Mouse (Mus musculus): Measurements from ENCODE around the gene Nxph1. TPM values are rescaled to one million over a fixed set of nuclear protein-coding genes. Genes with fewer than 3 reads are reported as not detected.
A peak's percentile ranks its signal among the peaks of the same experiment; 100 is the strongest.

Nxph1 gene
- polyA plus RNA-seq, 1 experiment from 2014 or later, result 0.12 TPM

- DNase-seq (ENCODE audit: low spot score) (no peak), ATAC-seq (ENCODE audit: insufficient number of reproducible peaks, low FRiP score, low TSS enrichment, low read depth) (no peak)
- Histone ChIP-seq H3K36me3 (ENCODE audit: control insufficient read depth, insufficient read depth, low read length) (no peaks in the 10 kb centered on the region), H3K27ac (replicated peaks; ENCODE audit: low read depth, low read length) (no peak overlapping the region), H3K9ac (ENCODE audit: low read length) (no peak overlapping the region), H3K4me3 (ENCODE audit: low read depth, low read length) (no peak overlapping the region), H3K9me3 (ENCODE audit: control insufficient read depth, low read length) (no peaks in the 10 kb centered on the region), H3K27me3 (ENCODE audit: control insufficient read depth, insufficient read depth, low read length) (no peaks in the 10 kb centered on the region), H3K4me1 (ENCODE audit: control insufficient read depth, insufficient read depth, low read length) (0 out of 2 replicates have a peak, but pooled peaks cover 2% of the 10 kb centered on the region), H3K4me2 (ENCODE audit: low read depth, severe bottlenecking) (no peak overlapping the region)
- 76% methylated on average over 3 of the region's 3 CpGs for WGBS
Observed at GRCm38 (mm10) chr6:9066435-9066834, 118.2 kb downstream of the Nxph1 start.

- WGBS, result 38% methylated on average over 7 of the region's 7 CpGs
- Histone ChIP-seq H3K36me3 (ENCODE audit: control insufficient read depth, insufficient read depth, low read length) (no peaks in the 10 kb centered on the region), H3K27me3 (ENCODE audit: control insufficient read depth, insufficient read depth, low read length) (no peaks in the 10 kb centered on the region), H3K4me3 (ENCODE audit: low read depth, low read length) (no peak overlapping the region), H3K9me3 (ENCODE audit: control insufficient read depth, low read length) (no peaks in the 10 kb centered on the region), H3K9ac (ENCODE audit: low read length) (no peak overlapping the region), H3K4me2 (ENCODE audit: low read depth, severe bottlenecking) (no peak overlapping the region), H3K27ac (replicated peaks; ENCODE audit: low read depth, low read length) (no peak overlapping the region), H3K4me1 (ENCODE audit: control insufficient read depth, insufficient read depth, low read length) (0 out of 2 replicates have a peak, but pooled peaks cover 2% of the 10 kb centered on the region)
- DNase-seq (ENCODE audit: low spot score) (no peak), ATAC-seq (ENCODE audit: insufficient number of reproducible peaks, low FRiP score, low TSS enrichment, low read depth) (0 out of 2 replicates have a peak, but pooled peaks have one; percentile 21)
Observed at GRCm38 (mm10) chr6:9069913-9070312, 121.7 kb downstream of the Nxph1 start.

DNA sequence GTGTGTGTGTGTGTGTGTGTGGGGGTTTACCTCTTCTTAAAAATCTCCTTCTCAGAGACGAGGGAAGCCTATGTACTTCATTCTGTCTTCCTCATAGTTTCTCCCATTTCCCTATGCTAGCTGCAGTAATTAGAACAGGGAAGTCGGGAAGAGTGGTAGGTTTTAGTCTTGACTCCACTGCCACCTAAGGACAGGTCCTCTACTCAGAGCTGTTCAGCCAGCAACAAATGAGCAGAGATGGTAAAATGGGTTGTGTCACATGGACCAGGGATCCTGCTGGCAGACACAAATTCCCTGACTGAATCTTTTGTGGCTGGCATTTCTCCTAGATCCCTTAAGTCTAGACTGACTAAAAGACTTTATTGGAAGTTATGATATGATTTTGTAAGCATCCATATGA is 128.2 kb downstream of the Nxph1 start:
- WGBS, result 52% methylated on average over 2 of the region's 2 CpGs
- H3K9ac ChIP-seq (ENCODE audit: low read length), result no peak overlapping the region
- H3K4me1 ChIP-seq (ENCODE audit: control insufficient read depth, insufficient read depth, low read length), result no peaks in the 10 kb centered on the region
- no peak overlapping the region for H3K4me2 ChIP-seq (ENCODE audit: low read depth, severe bottlenecking)
- no peaks in the 10 kb centered on the region for H3K36me3 ChIP-seq (ENCODE audit: control insufficient read depth, insufficient read depth, low read length)
- no peaks in the 10 kb centered on the region for H3K27me3 ChIP-seq (ENCODE audit: control insufficient read depth, insufficient read depth, low read length)
- no peak overlapping the region for H3K27ac ChIP-seq (replicated peaks; ENCODE audit: low read depth, low read length)
- no peaks in the 10 kb centered on the region for H3K9me3 ChIP-seq (ENCODE audit: control insufficient read depth, low read length)
- H3K4me3 ChIP-seq (ENCODE audit: low read depth, low read length), result no peak overlapping the region
- no peak for ATAC-seq (ENCODE audit: insufficient number of reproducible peaks, low FRiP score, low TSS enrichment, low read depth)
- no peak for DNase-seq (ENCODE audit: low spot score)

DNA sequence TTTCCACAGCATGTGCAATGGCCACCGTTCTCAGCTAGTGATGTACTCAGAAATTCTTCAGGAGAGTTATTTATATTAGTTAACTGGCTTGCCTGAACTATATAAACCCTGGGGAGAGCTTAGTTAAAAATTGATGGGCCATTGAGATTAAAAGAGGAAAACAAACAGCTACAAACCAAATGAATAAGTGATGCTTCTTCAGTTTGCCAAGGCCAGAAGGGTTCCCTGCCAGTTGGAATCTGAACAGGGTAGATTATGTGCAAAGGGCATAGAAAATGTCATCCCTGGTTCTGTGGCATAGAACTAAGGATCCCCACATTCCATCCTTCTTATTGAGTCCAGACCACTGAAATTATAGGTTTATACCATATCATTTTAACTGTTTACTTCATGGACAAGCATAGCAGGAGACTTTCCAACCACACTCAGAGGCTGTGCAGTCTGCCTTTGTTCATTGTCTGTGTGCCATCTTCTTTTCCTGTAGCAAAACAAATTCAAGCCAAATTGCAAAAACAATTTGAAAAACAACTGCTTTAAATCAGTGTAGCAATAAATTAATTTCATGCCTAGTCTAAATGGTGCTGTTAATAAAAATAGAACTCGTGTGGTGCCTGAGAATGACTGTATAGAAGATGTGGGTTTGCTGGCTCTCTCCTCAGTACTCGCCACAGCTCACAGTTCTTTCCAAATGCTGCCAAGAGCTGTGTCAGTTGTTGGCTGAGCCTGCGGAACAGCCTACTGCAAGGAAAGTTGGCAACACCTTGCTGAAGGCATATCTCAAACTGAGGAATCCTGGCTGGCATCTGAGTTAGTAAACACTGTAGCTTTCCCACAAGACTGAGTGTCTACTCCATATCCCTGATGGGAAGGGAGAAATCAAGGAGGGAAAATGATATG is 129.8 kb downstream of the Nxph1 start:
- H3K27ac ChIP-seq (replicated peaks; ENCODE audit: low read depth, low read length), result no peak overlapping the region
- no peak overlapping the region for H3K4me3 ChIP-seq (ENCODE audit: low read depth, low read length)
- no peaks in the 10 kb centered on the region for H3K27me3 ChIP-seq (ENCODE audit: control insufficient read depth, insufficient read depth, low read length)
- no peaks in the 10 kb centered on the region for H3K4me1 ChIP-seq (ENCODE audit: control insufficient read depth, insufficient read depth, low read length)
- H3K36me3 ChIP-seq (ENCODE audit: control insufficient read depth, insufficient read depth, low read length), result no peaks in the 10 kb centered on the region
- H3K4me2 ChIP-seq (ENCODE audit: low read depth, severe bottlenecking), result no peak overlapping the region
- H3K9me3 ChIP-seq (ENCODE audit: control insufficient read depth, low read length), result no peaks in the 10 kb centered on the region
- no peak for ATAC-seq (ENCODE audit: insufficient number of reproducible peaks, low FRiP score, low TSS enrichment, low read depth)
- WGBS, result 72% methylated on average over 4 of the region's 4 CpGs
- no peak overlapping the region for H3K9ac ChIP-seq (ENCODE audit: low read length)
- no peak for DNase-seq (ENCODE audit: low spot score)

DNA sequence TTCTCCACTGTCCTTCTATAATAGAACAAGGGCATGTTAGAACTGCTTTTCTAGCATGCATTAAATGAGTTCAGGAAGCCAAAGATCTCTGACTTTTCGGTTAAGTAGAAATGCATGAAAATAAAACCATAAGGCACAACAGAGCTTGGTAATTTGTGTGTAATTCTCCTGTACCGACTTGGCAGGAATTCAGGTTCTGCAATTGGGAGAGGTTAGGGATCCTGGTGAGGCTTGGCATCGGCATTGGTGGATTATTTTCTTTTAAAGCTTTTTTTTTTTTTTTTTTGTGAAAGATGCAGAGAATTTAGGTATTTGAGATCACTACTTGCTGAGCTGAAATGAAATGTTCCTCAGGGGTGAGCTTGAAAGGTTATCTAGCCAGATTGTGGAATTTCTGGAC is 135.6 kb downstream of the Nxph1 start:
- no peak overlapping the region for H3K9ac ChIP-seq (ENCODE audit: low read length)
- no peaks in the 10 kb centered on the region for H3K36me3 ChIP-seq (ENCODE audit: control insufficient read depth, insufficient read depth, low read length)
- DNase-seq (ENCODE audit: low spot score) (no peak), ATAC-seq (ENCODE audit: insufficient number of reproducible peaks, low FRiP score, low TSS enrichment, low read depth) (no peak)
- H3K4me2 ChIP-seq (ENCODE audit: low read depth, severe bottlenecking), result no peak overlapping the region
- WGBS, result 76% methylated on average over 3 of the region's 3 CpGs
- no peaks in the 10 kb centered on the region for H3K4me1 ChIP-seq (ENCODE audit: control insufficient read depth, insufficient read depth, low read length)
- no peak overlapping the region for H3K27ac ChIP-seq (replicated peaks; ENCODE audit: low read depth, low read length)
- H3K4me3 ChIP-seq (ENCODE audit: low read depth, low read length), result no peak overlapping the region
- H3K27me3 ChIP-seq (ENCODE audit: control insufficient read depth, insufficient read depth, low read length), result no peaks in the 10 kb centered on the region
- H3K9me3 ChIP-seq (ENCODE audit: control insufficient read depth, low read length), result no peaks in the 10 kb centered on the region

- WGBS, result 89% methylated on average over 2 of the region's 2 CpGs
- H3K9ac ChIP-seq (ENCODE audit: low read length), result no peak overlapping the region
- H3K36me3 ChIP-seq (ENCODE audit: control insufficient read depth, insufficient read depth, low read length), result no peaks in the 10 kb centered on the region
- no peak for DNase-seq (ENCODE audit: low spot score)
- no peak overlapping the region for H3K4me2 ChIP-seq (ENCODE audit: low read depth, severe bottlenecking)
- H3K27ac ChIP-seq (replicated peaks; ENCODE audit: low read depth, low read length), result no peak overlapping the region
- no peaks in the 10 kb centered on the region; the same call in 1 of the 2 replicates for H3K9me3 ChIP-seq (ENCODE audit: control insufficient read depth, low read length)
- no peak for ATAC-seq (ENCODE audit: insufficient number of reproducible peaks, low FRiP score, low TSS enrichment, low read depth)
- no peaks in the 10 kb centered on the region for H3K4me1 ChIP-seq (ENCODE audit: control insufficient read depth, insufficient read depth, low read length)
- H3K4me3 ChIP-seq (ENCODE audit: low read depth, low read length), result no peak overlapping the region
- H3K27me3 ChIP-seq (ENCODE audit: control insufficient read depth, insufficient read depth, low read length), result no peaks in the 10 kb centered on the region
Observed at GRCm38 (mm10) chr6:9097345-9097744, 149.1 kb downstream of the Nxph1 start.

DNA sequence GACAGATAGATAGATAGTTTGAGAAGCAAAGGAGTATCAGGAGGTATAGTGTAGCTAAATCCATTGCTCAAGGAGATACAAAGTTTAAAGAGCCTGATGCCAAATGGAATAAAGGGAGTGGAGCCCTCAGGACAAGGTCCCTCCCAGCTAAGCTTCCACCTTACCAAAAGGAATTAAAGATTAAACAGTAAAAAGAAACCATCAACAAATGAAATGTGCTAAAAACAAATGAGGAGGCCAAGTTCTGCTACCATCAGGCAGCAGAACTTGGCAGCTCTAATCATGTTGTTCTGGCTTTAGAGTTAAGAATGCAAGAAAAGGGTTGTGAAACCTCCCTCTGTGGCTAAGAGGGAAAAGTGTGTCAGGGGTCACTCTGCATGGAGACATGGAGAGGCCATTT is 159.1 kb downstream of the Nxph1 start:
- Histone ChIP-seq H3K36me3 (ENCODE audit: control insufficient read depth, insufficient read depth, low read length) (no peaks in the 10 kb centered on the region), H3K27ac (replicated peaks; ENCODE audit: low read depth, low read length) (no peak overlapping the region), H3K27me3 (ENCODE audit: control insufficient read depth, insufficient read depth, low read length) (no peaks in the 10 kb centered on the region), H3K9me3 (ENCODE audit: control insufficient read depth, low read length) (no peaks in the 10 kb centered on the region), H3K4me1 (ENCODE audit: control insufficient read depth, insufficient read depth, low read length) (no peaks in the 10 kb centered on the region), H3K4me2 (ENCODE audit: low read depth, severe bottlenecking) (no peak overlapping the region), H3K9ac (ENCODE audit: low read length) (no peak overlapping the region), H3K4me3 (ENCODE audit: low read depth, low read length) (no peak overlapping the region)
- ATAC-seq (ENCODE audit: insufficient number of reproducible peaks, low FRiP score, low TSS enrichment, low read depth) (no peak), DNase-seq (ENCODE audit: low spot score) (no peak)

- Histone ChIP-seq H3K27me3 (ENCODE audit: control insufficient read depth, insufficient read depth, low read length) (no peaks in the 10 kb centered on the region), H3K36me3 (ENCODE audit: control insufficient read depth, insufficient read depth, low read length) (no peaks in the 10 kb centered on the region), H3K4me1 (ENCODE audit: control insufficient read depth, insufficient read depth, low read length) (no peaks in the 10 kb centered on the region), H3K27ac (replicated peaks; ENCODE audit: low read depth, low read length) (no peak overlapping the region), H3K9ac (ENCODE audit: low read length) (no peak overlapping the region), H3K4me3 (ENCODE audit: low read depth, low read length) (no peak overlapping the region), H3K9me3 (ENCODE audit: control insufficient read depth, low read length) (no peaks in the 10 kb centered on the region), H3K4me2 (ENCODE audit: low read depth, severe bottlenecking) (no peak overlapping the region)
- DNase-seq (ENCODE audit: low spot score), result no peak
- ATAC-seq (ENCODE audit: insufficient number of reproducible peaks, low FRiP score, low TSS enrichment, low read depth), result no peak
- WGBS, result 75% methylated on average over 2 of the region's 2 CpGs
Observed at GRCm38 (mm10) chr6:9119136-9119535, 170.9 kb downstream of the Nxph1 start.

Measured in limb, embryonic 11.5 days (tissue).